Mouse (Mus musculus) lung, adult 2 months (tissue): ENCODE data around the gene Chrna3.

ENCODE experiments used
- CTCF ChIP-seq: fragments of 200-500 bp; IDR thresholded peaks from 2 replicates; pipeline ENCODE4 v1.5.1; 2011; ENCODE audit warnings: mild to moderate bottlenecking, low read length, control low read depth; ENCODE audit not compliant: insufficient read depth
- POLR2A ChIP-seq: fragments of 200-500 bp; IDR thresholded peaks from 2 replicates; pipeline ENCODE4 v1.6.1; 2011; ENCODE audit warnings: low read depth, mild to moderate bottlenecking, control low read depth, low read length, borderline replicate concordance; ENCODE audit errors: extremely low read depth

DNA sequence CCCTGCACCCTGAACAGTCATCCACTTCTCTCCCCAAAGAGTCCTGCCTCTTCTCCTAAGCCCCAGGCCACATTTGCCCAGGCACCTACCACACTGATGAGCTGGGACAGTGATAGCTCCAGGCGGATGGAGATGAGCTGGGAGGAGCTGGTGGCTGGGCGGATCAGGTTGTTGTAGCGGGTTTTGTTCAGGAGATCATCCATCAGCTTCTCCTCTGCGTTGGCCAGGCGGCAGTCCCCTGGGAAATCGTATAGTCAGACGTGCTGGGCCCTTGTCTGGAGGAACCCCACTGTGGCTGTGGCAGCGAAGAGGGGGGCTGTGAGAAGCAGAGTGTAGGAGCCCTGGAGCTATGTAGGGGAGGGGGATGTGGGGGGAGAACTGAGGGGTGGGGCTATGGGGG lies 17.3 kb upstream of the Chrna3 start:
- no peak for TF ChIP-seq POLR2A
- no peak for TF ChIP-seq CTCF
